Mouse (Mus musculus): ENCODE data around the gene Dnlz. TPM values are rescaled to one million over a fixed set of nuclear protein-coding genes. Genes with fewer than 3 reads are reported as not detected.

Dnlz gene
- total RNA-seq, 2 experiments from 2014 or later: 18.0 to 18.9 TPM

DNA sequence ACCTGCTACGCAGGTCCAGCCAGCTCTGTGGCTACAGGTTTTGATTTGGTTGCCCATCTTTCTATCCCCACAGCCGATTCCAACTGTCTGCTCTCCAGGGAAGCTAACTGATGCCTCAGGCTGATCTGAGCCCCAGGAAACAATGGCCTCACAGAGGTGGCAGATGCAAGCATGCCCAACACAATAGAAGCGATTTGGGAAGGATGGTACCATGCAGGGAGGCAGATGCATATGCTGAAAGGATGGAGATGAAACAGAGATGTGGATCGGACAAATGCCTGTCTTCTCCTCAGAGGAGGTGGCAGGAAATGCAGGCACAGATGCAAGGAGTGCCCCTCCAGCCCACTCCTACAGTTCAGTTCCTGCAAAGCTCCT, 53.1 kb downstream of the Dnlz start:
- DNase-seq: no peak

DNA sequence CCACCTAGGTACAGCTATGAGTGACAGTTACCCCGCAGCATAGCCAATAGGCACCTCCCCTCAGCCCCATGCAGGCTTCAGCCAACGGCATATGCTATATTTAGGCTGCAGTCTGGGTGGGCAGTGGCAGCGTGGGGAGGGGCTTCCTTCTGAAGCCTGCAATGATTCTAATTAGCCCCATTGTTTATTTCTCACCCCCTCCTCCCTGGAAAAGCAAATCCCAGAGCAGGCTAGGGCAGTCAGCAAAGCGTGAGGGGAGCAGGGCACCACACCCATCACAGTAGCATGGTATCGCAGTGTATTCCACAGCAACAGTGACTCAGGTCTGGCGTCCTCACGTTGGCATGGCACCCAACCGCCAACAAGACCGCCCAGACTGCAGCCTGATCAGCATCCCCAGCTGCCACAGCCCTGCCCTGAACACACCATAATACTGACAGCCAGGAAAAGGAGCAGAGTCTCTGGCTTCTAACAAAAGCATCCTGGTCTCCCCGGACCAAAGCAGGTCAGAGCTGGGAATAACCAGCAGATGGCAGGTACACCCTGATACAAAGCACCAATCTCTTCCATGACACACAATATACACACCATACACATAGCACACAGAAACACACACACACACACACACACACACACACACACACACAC, 53.6 kb downstream of the Dnlz start:
- DNase-seq: no peak

Other genes with a start within 250 kb of the Dnlz start
- 10 to 100 TPM; 13.4 to 14.5 TPM for gene Nacc2, start 228.9 kb downstream of the Dnlz start, total RNA-seq (2021)
- gene Lhx3, start 143.8 kb downstream of the Dnlz start, total RNA-seq (2021): not detected
- gene Qsox2, start 114.6 kb downstream of the Dnlz start, total RNA-seq (2021): 1 to 10 TPM; 5.9 to 7.6 TPM
- under 1 TPM; 0.09 to 0.14 TPM for gene Ccdc187, start 57.6 kb downstream of the Dnlz start, total RNA-seq (2021)
- 10 to 100 TPM; 12.9 to 16.6 TPM for gene Gpsm1, start 36.6 kb downstream of the Dnlz start, total RNA-seq (2021)
- gene Card9, start 8.8 kb upstream of the Dnlz start, total RNA-seq (2021): 1 to 10 TPM in 1 of 2 experiments, under 1 TPM in 1; 0.82 to 1.5 TPM
- gene Snapc4, start 28.5 kb upstream of the Dnlz start, total RNA-seq (2021): 10 to 100 TPM; 11.1 to 14.5 TPM
- 10 to 100 TPM; 25.7 to 35.3 TPM for gene Entr1, start 37.2 kb upstream of the Dnlz start, total RNA-seq (2021)
- 100 to 1,000 TPM; 124 to 146 TPM for gene Pmpca, start 37.2 kb upstream of the Dnlz start, total RNA-seq (2021)
- 1 to 10 TPM; 6.3 to 9.2 TPM for gene Inpp5e, start 57.1 kb upstream of the Dnlz start, total RNA-seq (2021)
- gene Sec16a, start 93.1 kb upstream of the Dnlz start, total RNA-seq (2021): 10 to 100 TPM; 26.3 to 36.5 TPM
- 10 to 100 TPM; 22.5 to 33.5 TPM for gene Notch1, start 164.6 kb upstream of the Dnlz start, total RNA-seq (2021)
- 100 to 1,000 TPM; 104 to 147 TPM for gene Egfl7, start 227.9 kb upstream of the Dnlz start, total RNA-seq (2021)
- under 1 TPM in 1 of 2 experiments, not detected in 1; 0.40 TPM for gene Gm20532, start 234.5 kb upstream of the Dnlz start, total RNA-seq (2021)